Mouse (Mus musculus) neural tube, embryonic 11.5 days (tissue): ENCODE results near the gene Sult6b2. TPM values are rescaled to one million over a fixed set of nuclear protein-coding genes. Genes with fewer than 3 reads are reported as not detected.
A peak's percentile ranks its signal among the peaks of the same experiment; 100 is the strongest.

ENCODE experiments used
- ATAC-seq: fragments of 200-750 bp; cut with Nextera tagmentation; 2 replicates; pipeline ENCODE4 v1.8.0; 2017; ENCODE audit warnings: moderate number of reproducible peaks, mild to moderate bottlenecking, moderate TSS enrichment, moderate library complexity; ENCODE audit not compliant: insufficient read depth, low FRiP score, low TSS enrichment
- DNase-seq: peaks from one replicate; pipeline ENCODE4 v3.0.0-alpha.2; 2015; ENCODE audit warnings: low spot score
- H3K27ac ChIP-seq: fragments of 300-500 bp; sonication (generic); 2 replicates; pipeline ENCODE4 v1.5.1; 2014; ENCODE audit warnings: low read depth, mild to moderate bottlenecking, low read length
- H3K27me3 ChIP-seq: fragments of 300-500 bp; sonication (generic); 2 replicates; pipeline ENCODE4 v1.6.1; 2014; ENCODE audit warnings: mild to moderate bottlenecking, low read length, mixed read lengths; ENCODE audit not compliant: control insufficient read depth, insufficient read depth
- H3K36me3 ChIP-seq: fragments of 300-500 bp; sonication (generic); 2 replicates; pipeline ENCODE4 v1.6.1; 2014; ENCODE audit warnings: mild to moderate bottlenecking, low read length, moderate library complexity, mixed read lengths; ENCODE audit not compliant: control insufficient read depth, insufficient read depth
- H3K4me1 ChIP-seq: fragments of 300-500 bp; sonication (generic); 2 replicates; pipeline ENCODE4 v1.6.1; 2014; ENCODE audit warnings: low read length, mixed read lengths; ENCODE audit not compliant: control insufficient read depth, insufficient read depth
- H3K4me2 ChIP-seq: fragments of 300-500 bp; sonication (generic); 2 replicates; pipeline ENCODE4 v1.6.1; 2014; ENCODE audit warnings: low read depth, mild to moderate bottlenecking, moderate library complexity
- H3K4me3 ChIP-seq: fragments of 300-500 bp; sonication (generic); 2 replicates; pipeline ENCODE4 v1.5.1; 2014; ENCODE audit warnings: low read depth, low read length
- H3K9ac ChIP-seq: fragments of 300-500 bp; sonication (generic); 2 replicates; pipeline ENCODE4 v1.6.1; 2014; ENCODE audit warnings: mild to moderate bottlenecking, low read length
- H3K9me3 ChIP-seq: fragments of 300-500 bp; sonication (generic); 2 replicates; pipeline ENCODE4 v1.6.1; 2016; ENCODE audit warnings: low read length; ENCODE audit not compliant: control insufficient read depth
- WGBS: fragments of 180-500 bp; shearing (Covaris S2); extraction: QIAGEN DNeasy Blood & Tissue Kit; methylation state at CpG from one replicate; pipeline ENCODE4 v1.1.7; 2014; 5-methylcytosine and 5-hydroxymethylcytosine counted together
- polyA plus RNA-seq: library from polyadenylated mRNA; unstranded; fragments of >200 nt; fragmentation: Nextera tagmentation; extraction: Ambion mirVana; gene quantifications from 2 replicates; pipeline ENCODE4 v1.2.1, GENCODE M21; 2014

Sult6b2 gene
- polyA plus RNA-seq, 1 experiment from 2014 or later: 0.29 TPM

- 52% methylated on average over 11 of the region's 11 CpGs for WGBS
- H3K4me2 ChIP-seq: no peak overlapping the region
- H3K27me3 ChIP-seq: no peaks in the 10 kb centered on the region
- no peaks in the 10 kb centered on the region for H3K9me3 ChIP-seq
- H3K9ac ChIP-seq: no peak overlapping the region
- no peak overlapping the region for H3K27ac ChIP-seq
- ATAC-seq (no peak), DNase-seq (no peak)
- H3K4me3 ChIP-seq: no peak overlapping the region
- H3K4me1 ChIP-seq: no peaks in the 10 kb centered on the region
- H3K36me3 ChIP-seq: no peaks in the 10 kb centered on the region
Measured at GRCm38 (mm10) chr6:142802617-142803525, 1.4 kb downstream of the Sult6b2 start.

GRCm38 (mm10) chr6:142801687-142802086 lies 2.6 kb downstream of the Sult6b2 start:
- Histone ChIP-seq H3K27ac (no peak overlapping the region), H3K4me3 (no peak overlapping the region), H3K9me3 (no peaks in the 10 kb centered on the region), H3K4me2 (no peak overlapping the region), H3K36me3 (no peaks in the 10 kb centered on the region), H3K27me3 (no peaks in the 10 kb centered on the region), H3K9ac (no peak overlapping the region), H3K4me1 (no peaks in the 10 kb centered on the region)
- ATAC-seq (no peak), DNase-seq (no peak)
- WGBS: 86% methylated on average over 5 of the region's 5 CpGs

DNA sequence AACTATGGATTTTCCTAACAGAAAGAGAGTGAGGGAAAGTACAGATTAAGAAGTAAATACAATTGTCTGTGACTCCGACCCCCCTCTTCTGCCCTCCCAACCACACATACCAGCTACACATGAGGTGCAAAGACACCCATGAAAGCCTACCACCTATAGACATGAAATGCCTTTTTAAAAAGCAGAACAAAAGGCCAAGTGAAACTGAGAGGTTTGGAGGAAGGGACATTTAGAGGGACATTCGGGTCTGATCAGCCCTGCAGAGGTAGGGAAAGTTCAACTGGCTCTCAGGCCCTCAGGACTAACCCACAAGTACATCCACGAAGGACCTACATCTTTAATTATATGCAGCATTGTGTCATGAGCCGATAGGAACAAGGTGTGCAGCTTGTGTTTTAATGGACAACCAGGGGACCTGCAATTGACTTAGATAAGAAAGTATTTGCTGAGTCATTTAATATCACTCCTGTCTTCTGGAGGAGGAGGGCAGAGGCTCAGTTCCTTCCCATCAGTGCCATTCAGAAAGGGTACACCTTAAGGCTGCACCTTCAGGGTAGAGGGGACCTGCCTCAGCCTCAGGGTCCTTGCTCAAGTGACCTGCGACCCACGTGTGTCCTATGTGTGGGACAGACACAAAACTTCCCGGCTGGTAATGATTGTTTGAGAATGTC lies 4.5 kb downstream of the Sult6b2 start:
- Histone ChIP-seq H3K27me3 (no peaks in the 10 kb centered on the region), H3K4me2 (no peak overlapping the region), H3K36me3 (no peaks in the 10 kb centered on the region), H3K4me1 (no peaks in the 10 kb centered on the region), H3K4me3 (no peak overlapping the region), H3K9me3 (no peaks in the 10 kb centered on the region), H3K9ac (no peak overlapping the region), H3K27ac (no peak overlapping the region)
- DNase-seq (no peak), ATAC-seq (no peak)
- 81% methylated on average over 7 of the region's 7 CpGs for WGBS

DNA sequence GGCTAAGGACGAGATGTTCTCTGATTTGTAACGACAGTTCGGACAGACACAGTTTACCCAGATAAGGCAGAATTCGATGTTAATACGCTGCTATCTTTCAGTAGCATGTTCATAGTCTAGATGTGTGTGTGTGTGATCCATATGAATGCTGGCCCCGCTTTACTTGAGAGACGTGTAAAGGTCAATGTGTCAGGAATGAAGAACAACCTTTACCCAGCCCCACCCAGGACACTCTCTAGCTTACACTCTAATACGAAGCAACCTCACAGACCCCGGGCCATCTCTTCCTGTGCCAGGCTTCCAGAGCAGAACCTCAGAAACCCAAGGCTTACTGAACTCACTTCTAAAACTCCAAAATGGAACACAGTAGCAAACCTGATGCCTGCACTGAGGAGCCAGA lies 5.5 kb downstream of the Sult6b2 start:
- ATAC-seq (no peak), DNase-seq (no peak)
- Histone ChIP-seq H3K36me3 (no peaks in the 10 kb centered on the region), H3K4me3 (no peak overlapping the region), H3K27me3 (no peaks in the 10 kb centered on the region), H3K9ac (no peak overlapping the region), H3K9me3 (no peaks in the 10 kb centered on the region), H3K4me2 (no peak overlapping the region), H3K4me1 (no peaks in the 10 kb centered on the region), H3K27ac (no peak overlapping the region)
- WGBS: 84% methylated on average over 9 of the region's 9 CpGs

- WGBS: 84% methylated on average over 1 of the region's 1 CpGs
- H3K4me3 ChIP-seq: no peak overlapping the region
- no peaks in the 10 kb centered on the region for H3K9me3 ChIP-seq
- no peaks in the 10 kb centered on the region for H3K36me3 ChIP-seq
- ATAC-seq (no peak), DNase-seq (no peak)
- H3K4me1 ChIP-seq: 0 out of 2 replicates have a peak, but pooled peaks cover 2% of the 10 kb centered on the region
- no peaks in the 10 kb centered on the region for H3K27me3 ChIP-seq
- no peak overlapping the region for H3K4me2 ChIP-seq
- H3K9ac ChIP-seq: no peak overlapping the region
- no peak overlapping the region for H3K27ac ChIP-seq
Measured at GRCm38 (mm10) chr6:142797996-142798395, 6.3 kb downstream of the Sult6b2 start.

GRCm38 (mm10) chr6:142795655-142796441 lies 8.5 kb downstream of the Sult6b2 start:
- H3K27ac ChIP-seq: no peak overlapping the region
- ATAC-seq: no peak
- H3K9ac ChIP-seq: no peak overlapping the region
- WGBS: 83% methylated on average over 15 of the region's 15 CpGs
- no peaks in the 10 kb centered on the region for H3K36me3 ChIP-seq
- no peak overlapping the region for H3K4me3 ChIP-seq
- H3K9me3 ChIP-seq: no peaks in the 10 kb centered on the region
- 0 out of 2 replicates have a peak, but pooled peaks cover 2% of the 10 kb centered on the region for H3K4me1 ChIP-seq
- no peak overlapping the region for H3K4me2 ChIP-seq
- no peaks in the 10 kb centered on the region for H3K27me3 ChIP-seq
- DNase-seq: no peak

DNA sequence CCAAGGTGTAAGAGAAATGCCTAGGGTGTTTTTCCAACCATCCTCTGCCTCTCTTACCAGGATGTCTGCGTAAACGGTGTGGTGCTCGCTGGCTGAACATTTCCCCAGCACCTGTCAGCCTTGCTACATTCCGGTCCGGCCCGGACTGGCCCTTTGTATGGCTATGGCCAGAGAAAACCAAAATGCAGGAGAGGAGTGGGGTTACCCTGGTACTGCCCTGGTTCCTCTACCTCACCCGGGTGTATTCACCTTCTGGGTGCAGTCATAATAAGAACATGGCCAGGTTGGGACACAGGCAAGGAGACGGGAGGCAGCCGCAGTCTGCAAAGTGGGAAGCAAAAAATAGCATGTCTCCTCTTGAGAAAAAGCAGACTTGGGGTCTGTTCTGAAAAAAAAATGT lies 9.2 kb downstream of the Sult6b2 start:
- no peak overlapping the region for H3K9ac ChIP-seq
- H3K27me3 ChIP-seq: no peaks in the 10 kb centered on the region
- H3K36me3 ChIP-seq: no peaks in the 10 kb centered on the region
- ATAC-seq: no peak
- DNase-seq: no peak
- no peak overlapping the region for H3K4me2 ChIP-seq
- no peak overlapping the region for H3K27ac ChIP-seq
- 92% methylated on average over 9 of the region's 9 CpGs for WGBS
- 0 out of 2 replicates have a peak, but pooled peaks cover 2% of the 10 kb centered on the region for H3K4me1 ChIP-seq
- H3K9me3 ChIP-seq: no peaks in the 10 kb centered on the region
- H3K4me3 ChIP-seq: no peak overlapping the region

GRCm38 (mm10) chr6:142793468-142793867 lies 10.8 kb downstream of the Sult6b2 start:
- peak; percentile 76 for ATAC-seq
- 0 out of 2 replicates have a peak, but pooled peaks cover 2% of the 10 kb centered on the region for H3K4me1 ChIP-seq
- H3K9me3 ChIP-seq: no peaks in the 10 kb centered on the region
- H3K27me3 ChIP-seq: no peaks in the 10 kb centered on the region
- no peak overlapping the region for H3K4me3 ChIP-seq
- H3K36me3 ChIP-seq: no peaks in the 10 kb centered on the region
- WGBS: 42% methylated on average over 7 of the region's 7 CpGs
- no peak overlapping the region for H3K27ac ChIP-seq
- no peak overlapping the region for H3K9ac ChIP-seq
- no peak overlapping the region for H3K4me2 ChIP-seq
- peak; percentile 46 for DNase-seq
